35 mouse cellular contexts compared by ENCODE assay signal in genomic region chr4:117148047-117148713, GRCm38 (mm10). TPM values are rescaled to one million over a fixed set of nuclear protein-coding genes. Genes with fewer than 3 reads are reported as not detected.
A peak's percentile ranks its signal among the peaks of the same experiment; 100 is the strongest.
DNase-seq lines count a peak whose midpoint lies in the region; ATAC-seq and TF ChIP-seq lines count a peak whose summit lies in the region.
"Had no signal": no experiment of that assay in that cellular context is flagged by ENCODE, and none has a peak within 500 bp of the region (broad histone marks: within the 10 kb centered on the region; RNA-seq: fewer than 3 reads in every experiment).

No protein-coding gene starts in this region.

- DNase-seq in CH12.LX (ENCODE audit: extremely low read depth) (no peak), ZHBTc4 (ENCODE audit: low read depth, low spot score) (peak; percentile 63)
- DNase-seq in spleen, postnatal 4 days (ENCODE audit: low spot score in 2 of 2) = no peak
- no peak for DNase-seq in cerebellum, adult 9-10 months
- DNase-seq: adrenal gland, postnatal 14 days; B cell, adult 2 months; cerebellum, adult 11 months; cerebellum, adult 9-11 months; embryo, embryonic 11 days; gastrocnemius, postnatal 25 days; heart, adult 18-20 months; heart, postnatal 4 days; kidney, adult 11 months; kidney, postnatal 4 days; lung, postnatal 36 days; retina, postnatal 1 day; right cerebral cortex, postnatal 14 days; thymus, postnatal 14 days had no signal

- dilution Hi-C loops in CH12.LX (cut with MboI; ENCODE audit: extremely low pct_ligation_motif_present, extremely low pct_unique_long_range_greater_than_20kb, low sequenced_read_pairs) = no loop called here

- 88% methylated on average over 18 of the region's 18 CpGs for WGBS in hindbrain, embryonic 13.5 days
- 88% methylated on average over 18 of the region's 18 CpGs for WGBS in hindbrain, embryonic 16.5 days

- H3K36me3 ChIP-seq in hindbrain, embryonic 13.5 days = peaks cover 42% of the 10 kb centered on the region
- peaks cover 26% of the 10 kb centered on the region for H3K36me3 ChIP-seq in hindbrain, embryonic 16.5 days (ENCODE audit: control insufficient read depth, insufficient read depth, low read length)
- peaks cover 47 to 54% of the 10 kb centered on the region in 2 experiments for H3K36me3 ChIP-seq in CH12.LX (replicated peaks in 1 of 2; ENCODE audit: control insufficient read depth in 1 of 2, insufficient read depth in 1 of 2, low read length in 1 of 2)
- peaks cover 57% of the 10 kb centered on the region for H3K36me3 ChIP-seq in E14TG2a.4 (ENCODE audit: insufficient read depth, low read length)

- no peak for ATAC-seq in hindbrain, embryonic 13.5 days (ENCODE audit: low FRiP score)
- ATAC-seq in hindbrain, embryonic 16.5 days = no peak
- ATAC-seq: inflammation-experienced regulatory T-cells, adult 6 months had no signal

- H3K9me3 ChIP-seq in hindbrain, embryonic 13.5 days = no peaks in the 10 kb centered on the region
- no peaks in the 10 kb centered on the region for H3K9me3 ChIP-seq in hindbrain, embryonic 16.5 days (ENCODE audit: control insufficient read depth, low read length)
- no peaks in the 10 kb centered on the region for H3K9me3 ChIP-seq in CH12.LX (replicated peaks; ENCODE audit: low read length)
- no peaks in the 10 kb centered on the region for H3K9me3 ChIP-seq in E14TG2a.4 (ENCODE audit: low read length)
- H3K9me3 ChIP-seq: embryonic facial prominence, embryonic 13.5 days; heart, embryonic 12.5 days; stomach, embryonic 15.5 days had no signal

- TF ChIP-seq RAD21 in CH12.LX (IDR thresholded peaks at IDR 0.05; ENCODE audit: low read depth, low read length) = no peak

- TF ChIP-seq POLR2A in CH12.LX (IDR thresholded peaks at IDR 0.05; ENCODE audit: low read depth, low read length) = 0 out of 2 replicates have a peak, but pooled peaks have one; percentile 18

- H3K27me3 ChIP-seq in hindbrain, embryonic 13.5 days = peaks cover 9% of the 10 kb centered on the region; the same call in 1 of the 2 replicates
- H3K27me3 ChIP-seq in hindbrain, embryonic 16.5 days (replicated peaks; ENCODE audit: control insufficient read depth, insufficient read depth, low read length) = no peaks in the 10 kb centered on the region
- H3K27me3 ChIP-seq in CH12.LX (replicated peaks) (no peaks in the 10 kb centered on the region), E14TG2a.4 (ENCODE audit: insufficient read depth, low read length) (no peaks in the 10 kb centered on the region)
- H3K27me3 ChIP-seq: embryonic facial prominence, embryonic 13.5 days; heart, embryonic 12.5 days; stomach, embryonic 15.5 days had no signal

- H3K79me2 ChIP-seq in CH12.LX (replicated peaks; ENCODE audit: control insufficient read depth, extremely low read depth, insufficient read depth, poor library complexity, severe bottlenecking) = peaks cover 11% of the 10 kb centered on the region

- TF ChIP-seq EP300 in CH12.LX (IDR thresholded peaks at IDR 0.05; ENCODE audit: low read length) = no peak

- no peak for TF ChIP-seq CTCF in CH12.LX (conservative IDR thresholded peaks at IDR 0.05 in 1 of 2, IDR thresholded peaks at IDR 0.05 in 1 of 2; ENCODE audit: low read depth in 2 of 2, low read length in 2 of 2)
- TF ChIP-seq CTCF in E14TG2a.4 (conservative IDR thresholded peaks at IDR 0.05; ENCODE audit: low read length) = no peak

- H3K4me1 ChIP-seq in hindbrain, embryonic 13.5 days (replicated peaks) = peaks cover 7% of the 10 kb centered on the region
- H3K4me1 ChIP-seq in hindbrain, embryonic 16.5 days (ENCODE audit: control insufficient read depth, insufficient read depth, low read depth, low read length) = no peaks in the 10 kb centered on the region
- H3K4me1 ChIP-seq in CH12.LX (ENCODE audit: control insufficient read depth in 1 of 2, insufficient read depth in 2 of 2) = peaks cover 7 to 23% of the 10 kb centered on the region in 2 experiments
- peaks cover 86% of the 10 kb centered on the region for H3K4me1 ChIP-seq in E14TG2a.4 (replicated peaks; ENCODE audit: low read depth, low read length)

- no peak overlapping the region for H3K4me3 ChIP-seq in hindbrain, embryonic 13.5 days
- H3K4me3 ChIP-seq in hindbrain, embryonic 16.5 days (ENCODE audit: low read length) = no peak overlapping the region
- H3K4me3 ChIP-seq in CH12.LX (replicated peaks in 1 of 3; ENCODE audit: low read depth in 2 of 3, low read length in 2 of 3, poor library complexity in 1 of 3) (no peak overlapping the region), E14TG2a.4 (replicated peaks; ENCODE audit: low read length) (peak overlapping the region; percentile 63)
- H3K4me3 ChIP-seq: embryonic facial prominence, embryonic 13.5 days; erythroblast, embryonic 14.5 days; heart, embryonic 12.5 days; stomach, embryonic 15.5 days had no signal

- 0 out of 2 replicates have a peak overlapping the region, but pooled peaks have one; percentile 15 for H3K9ac ChIP-seq in hindbrain, embryonic 13.5 days
- no peak overlapping the region for H3K9ac ChIP-seq in hindbrain, embryonic 16.5 days (ENCODE audit: low read depth, low read length)
- H3K9ac ChIP-seq in CH12.LX (ENCODE audit: insufficient read depth, low read depth) = no peak overlapping the region
- H3K9ac ChIP-seq: embryonic facial prominence, embryonic 13.5 days; heart, embryonic 12.5 days; hindbrain, embryonic 14.5 days; stomach, embryonic 15.5 days had no signal

- in situ Hi-C loops in CH12.LX (cut with MboI; ENCODE audit: low pct_ligation_motif_present, low pct_unique_long_range_greater_than_20kb, low sequenced_read_pairs) = no loop called here

- no peak overlapping the region for H3K4me2 ChIP-seq in hindbrain, embryonic 13.5 days
- no peak overlapping the region for H3K4me2 ChIP-seq in hindbrain, embryonic 16.5 days (ENCODE audit: low read length)
- no peak overlapping the region for H3K4me2 ChIP-seq in CH12.LX (ENCODE audit: insufficient read depth, low read depth, poor library complexity, severe bottlenecking)
- H3K4me2 ChIP-seq: embryonic facial prominence, embryonic 13.5 days; heart, embryonic 12.5 days; hindbrain, embryonic 14.5 days; midbrain, embryonic 11.5 days; stomach, embryonic 15.5 days had no signal

- no peak overlapping the region for H3K27ac ChIP-seq in hindbrain, embryonic 13.5 days
- H3K27ac ChIP-seq in hindbrain, embryonic 16.5 days (ENCODE audit: low read depth, low read length) = no peak overlapping the region
- no peak overlapping the region for H3K27ac ChIP-seq in CH12.LX (ENCODE audit: insufficient read depth, low read depth)
- H3K27ac ChIP-seq: embryonic facial prominence, embryonic 13.5 days; hindbrain, embryonic 14.5 days; kidney, postnatal 0 days; stomach, embryonic 15.5 days had no signal

TF ChIP-seq in CH12.LX, 34 proteins besides CTCF, POLR2A, EP300 and RAD21:
- TF ChIP-seq SMC3 (IDR thresholded peaks at IDR 0.05; ENCODE audit: low read depth, low read length) (no peak), PAX5 (IDR thresholded peaks at IDR 0.05; ENCODE audit: low read length) (no peak), MXI1 (IDR thresholded peaks at IDR 0.05; ENCODE audit: low read depth, low read length) (no peak), ZMIZ1 (IDR thresholded peaks at IDR 0.05; ENCODE audit: low read depth, low read length) (peak; percentile 83; the same call in 1 of the 2 replicates), NELFE (IDR thresholded peaks at IDR 0.05; ENCODE audit: low read depth, low read length) (no peak), POLR2AphosphoS2 (IDR thresholded peaks at IDR 0.05; ENCODE audit: low read depth, low read length) (0 out of 2 replicates have a peak, but pooled peaks have one; percentile 15), JUN (IDR thresholded peaks at IDR 0.05; ENCODE audit: insufficient read depth, low read depth, low read length) (no peak)

RNA-seq across cellular contexts. Expression of gene Rps8, which starts 7.9 kb away (rescaled TPM):
- polyA plus RNA-seq in hindbrain, embryonic 13.5 days (2015; fragmentation: Nextera tagmentation; extraction: Ambion mirVana) = 576 and 608 TPM in 2 replicates
- 320 and 403 TPM in 2 replicates for polyA plus RNA-seq in hindbrain, embryonic 16.5 days (2015; fragmentation: Nextera tagmentation; extraction: Ambion mirVana)
- 5,379 and 5,435 TPM in 2 replicates for total RNA-seq in CH12.LX (2012; rRNA removed)
- total RNA-seq in CH12.LX (2014; rRNA removed) = 2,191 and 2,455 TPM in 2 replicates
- 1,480 and 1,967 TPM in 2 replicates for polyA plus RNA-seq in CH12.LX (2012; ENCODE audit: insufficient read length, low read depth)

RNA-seq across cellular contexts. Expression of gene Plk3, which starts 14.4 kb away (rescaled TPM):
- 16.2 and 16.6 TPM in 2 replicates for polyA plus RNA-seq in hindbrain, embryonic 13.5 days (2015; fragmentation: Nextera tagmentation; extraction: Ambion mirVana)
- polyA plus RNA-seq in hindbrain, embryonic 16.5 days (2015; fragmentation: Nextera tagmentation; extraction: Ambion mirVana) = 24.0 and 24.8 TPM in 2 replicates
- 12.0 and 13.8 TPM in 2 replicates for total RNA-seq in CH12.LX (2012; rRNA removed)
- 8.6 and 8.8 TPM in 2 replicates for total RNA-seq in CH12.LX (2014; rRNA removed)
- 14.7 and 18.5 TPM in 2 replicates for polyA plus RNA-seq in CH12.LX (2012; ENCODE audit: insufficient read length, low read depth)

RNA-seq across cellular contexts. Expression of gene Tctex1d4, which starts 21.6 kb away (rescaled TPM):
- 0.86 TPM in 1 of 2 replicates, not detected in the other for polyA plus RNA-seq in hindbrain, embryonic 13.5 days (2015; fragmentation: Nextera tagmentation; extraction: Ambion mirVana)
- 1.5 and 1.8 TPM in 2 replicates for polyA plus RNA-seq in hindbrain, embryonic 16.5 days (2015; fragmentation: Nextera tagmentation; extraction: Ambion mirVana)
- total RNA-seq in CH12.LX (2012; rRNA removed) (0.55 and 0.98 TPM in 2 replicates), CH12.LX (2014; rRNA removed) (not detected in 2 replicates)
- not detected in 2 replicates for polyA plus RNA-seq in CH12.LX (2012; ENCODE audit: insufficient read length, low read depth)
- total RNA-seq: adrenal gland, postnatal 14 days; gastrocnemius, postnatal 25 days; heart, postnatal 4 days; left cerebral cortex, adult 8-10 months; left cerebral cortex, postnatal 36 days; liver, adult 2 months had no signal
- polyA plus RNA-seq: embryonic facial prominence, embryonic 13.5 days; erythroblast, embryonic 14.5 days; forebrain, embryonic 11.5 days; heart, embryonic 12.5 days; heart, postnatal 0 days; midbrain, embryonic 11.5 days; neural tube, embryonic 14.5 days had no signal

RNA-seq across cellular contexts. Expression of gene Btbd19, which starts 22.7 kb away (rescaled TPM):
- polyA plus RNA-seq in hindbrain, embryonic 13.5 days (2015; fragmentation: Nextera tagmentation; extraction: Ambion mirVana) = 3.9 and 4.2 TPM in 2 replicates
- polyA plus RNA-seq in hindbrain, embryonic 16.5 days (2015; fragmentation: Nextera tagmentation; extraction: Ambion mirVana) = 3.9 and 4.9 TPM in 2 replicates
- 31.5 and 32.4 TPM in 2 replicates for total RNA-seq in CH12.LX (2012; rRNA removed)
- 49.7 and 51.1 TPM in 2 replicates for total RNA-seq in CH12.LX (2014; rRNA removed)
- 32.9 and 36.3 TPM in 2 replicates for polyA plus RNA-seq in CH12.LX (2012; ENCODE audit: insufficient read length, low read depth)

RNA-seq across cellular contexts. Expression of gene Kif2c, which starts 34.3 kb away (rescaled TPM):
- polyA plus RNA-seq in hindbrain, embryonic 13.5 days (2015; fragmentation: Nextera tagmentation; extraction: Ambion mirVana) = 14.6 and 16.5 TPM in 2 replicates
- 10.1 and 14.0 TPM in 2 replicates for polyA plus RNA-seq in hindbrain, embryonic 16.5 days (2015; fragmentation: Nextera tagmentation; extraction: Ambion mirVana)
- 33.9 and 39.6 TPM in 2 replicates for total RNA-seq in CH12.LX (2012; rRNA removed)
- 34.0 and 36.8 TPM in 2 replicates for total RNA-seq in CH12.LX (2014; rRNA removed)
- 40.3 and 43.1 TPM in 2 replicates for polyA plus RNA-seq in CH12.LX (2012; ENCODE audit: insufficient read length, low read depth)
